Mouse (Mus musculus) ES-Bruce4 (cell line): ENCODE data around the gene Ubp1.

Source experiments
- EP300 ChIP-seq: IDR thresholded peaks from 2 replicates; pipeline ENCODE4 v1.6.1; 2011; ENCODE audit warnings: low read depth, low read length; ENCODE audit not compliant: insufficient read depth
- POLR2A ChIP-seq: IDR thresholded peaks from one replicate; pipeline ENCODE4 v1.8.1; 2011; ENCODE audit warnings: low read length; ENCODE audit not compliant: insufficient read depth

DNA sequence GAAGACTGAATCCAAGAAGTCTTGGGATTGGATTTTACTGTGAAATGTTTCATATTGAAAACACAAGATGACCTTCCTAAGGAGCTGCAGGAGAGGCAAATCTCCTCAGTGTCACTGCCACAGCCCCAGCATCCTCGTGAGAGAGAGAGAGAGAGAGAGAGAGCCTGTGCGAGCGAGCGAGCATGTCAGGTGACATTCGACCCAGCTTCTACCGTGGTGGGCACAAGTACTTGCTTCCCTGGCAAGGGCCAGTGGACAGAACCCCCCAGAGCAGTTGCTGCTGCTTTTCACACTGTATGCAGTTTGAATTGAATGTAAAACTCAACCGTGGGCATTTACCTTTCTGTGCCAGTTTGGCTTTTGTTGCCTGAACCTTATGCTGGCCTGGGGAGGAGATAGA, 44.7 kb downstream of the Ubp1 start:
- TF ChIP-seq POLR2A: no peak
- TF ChIP-seq EP300: no peak
